Comparison of ENCODE assay signal across 9 mouse cellular contexts in the genomic region with DNA sequence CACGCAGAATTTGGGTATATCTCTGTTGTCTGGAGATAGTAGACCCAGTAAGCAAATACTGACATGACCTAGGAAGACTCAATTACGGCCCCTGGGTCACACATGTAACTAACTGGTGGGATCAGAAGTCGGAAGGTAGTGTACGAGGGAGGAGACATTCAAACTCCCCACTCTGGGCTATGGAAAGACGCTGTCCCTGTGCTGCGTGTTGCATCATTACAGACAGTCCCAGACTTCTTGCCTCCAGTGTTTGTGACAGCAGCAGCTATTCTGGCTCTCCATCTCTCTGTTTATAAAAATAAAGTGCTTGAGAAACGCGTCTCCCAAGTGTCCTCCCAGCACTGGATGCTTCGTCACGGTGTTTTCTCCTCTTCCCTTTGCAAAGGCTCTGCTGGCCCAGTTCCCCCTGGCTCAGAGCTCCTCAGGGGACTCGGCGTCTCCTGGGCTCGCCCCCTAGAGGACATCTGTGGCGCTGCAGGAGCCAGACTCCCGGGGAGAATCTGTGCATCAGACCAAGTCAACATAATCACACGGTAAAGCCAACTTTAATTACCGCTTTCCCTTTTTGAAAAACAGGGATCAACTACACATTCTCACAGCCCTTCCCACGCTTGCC. TPM values are rescaled to one million over a fixed set of nuclear protein-coding genes. Genes with fewer than 3 reads are reported as not detected.
A peak's percentile ranks its signal among the peaks of the same experiment; 100 is the strongest.
DNase-seq lines count a peak whose midpoint lies in the region; ATAC-seq and TF ChIP-seq lines count a peak whose summit lies in the region.
"Had no signal": no experiment of that assay in that cellular context is flagged by ENCODE, and none has a peak within 500 bp of the region (broad histone marks: within the 10 kb centered on the region; RNA-seq: fewer than 3 reads in every experiment).

No protein-coding gene starts in this region.

- no peaks in the 10 kb centered on the region for H3K36me3 ChIP-seq in forebrain, embryonic 12.5 days (replicated peaks)
- no peaks in the 10 kb centered on the region for H3K36me3 ChIP-seq in heart, postnatal 0 days (replicated peaks; ENCODE audit: control insufficient read depth, insufficient read depth, low read length)
- no peaks in the 10 kb centered on the region for H3K36me3 ChIP-seq in liver, embryonic 16.5 days (ENCODE audit: control insufficient read depth, insufficient read depth)
- no peaks in the 10 kb centered on the region for H3K36me3 ChIP-seq in neural tube, embryonic 13.5 days

- TF ChIP-seq CTCF in heart, postnatal 0 days (IDR thresholded peaks at IDR 0.05; ENCODE audit: low read depth): peak; percentile 94

- ATAC-seq in CD4-positive, CD25-positive, alpha-beta regulatory T cell, adult 4 months: peak; percentile 47
- ATAC-seq in forebrain, embryonic 12.5 days (ENCODE audit: low FRiP score): peak; percentile 55; the same call in 1 of the 2 replicates
- peak; percentile 88 for ATAC-seq in heart, postnatal 0 days (ENCODE audit: insufficient read depth, low read depth)
- ATAC-seq in liver, embryonic 16.5 days (ENCODE audit: low read depth): peak; percentile 71
- peak; percentile 72; the same call in 1 of the 2 replicates for ATAC-seq in neural tube, embryonic 13.5 days (ENCODE audit: low read depth)

- H3K27me3 ChIP-seq in forebrain, embryonic 12.5 days: no peaks in the 10 kb centered on the region
- H3K27me3 ChIP-seq in heart, postnatal 0 days (ENCODE audit: control insufficient read depth, insufficient read depth, low read length): 0 out of 2 replicates have a peak, but pooled peaks cover 3% of the 10 kb centered on the region
- no peaks in the 10 kb centered on the region for H3K27me3 ChIP-seq in liver, embryonic 16.5 days (ENCODE audit: control insufficient read depth, insufficient read depth, low read depth, low read length)
- H3K27me3 ChIP-seq in neural tube, embryonic 13.5 days: no peaks in the 10 kb centered on the region

- H3K4me2 ChIP-seq in forebrain, embryonic 12.5 days: peak overlapping the region; percentile 35
- H3K4me2 ChIP-seq in heart, postnatal 0 days (ENCODE audit: low read depth, low read length): peak overlapping the region; percentile 51
- peak overlapping the region; percentile 21; the same call in 1 of the 2 replicates for H3K4me2 ChIP-seq in liver, embryonic 16.5 days (ENCODE audit: low read depth, low read length)
- peak overlapping the region; percentile 35 for H3K4me2 ChIP-seq in neural tube, embryonic 13.5 days

- no peak overlapping the region for H3K9ac ChIP-seq in forebrain, embryonic 12.5 days
- H3K9ac ChIP-seq in heart, postnatal 0 days (replicated peaks; ENCODE audit: low read depth, low read length): no peak overlapping the region
- H3K9ac ChIP-seq in liver, embryonic 16.5 days (ENCODE audit: low read depth, low read length): no peak overlapping the region
- H3K9ac ChIP-seq in neural tube, embryonic 13.5 days: no peak overlapping the region

- TF ChIP-seq EP300 in heart, postnatal 0 days (IDR thresholded peaks at IDR 0.05; ENCODE audit: low read depth): no peak

- H3K4me1 ChIP-seq in forebrain, embryonic 12.5 days: peaks cover 7% of the 10 kb centered on the region; the same call in 1 of the 2 replicates
- H3K4me1 ChIP-seq in heart, postnatal 0 days (ENCODE audit: control insufficient read depth, insufficient read depth): no peaks in the 10 kb centered on the region
- H3K4me1 ChIP-seq in liver, embryonic 16.5 days (ENCODE audit: control insufficient read depth, low read depth, low read length): peaks cover 6% of the 10 kb centered on the region; the same call in 1 of the 2 replicates
- H3K4me1 ChIP-seq in neural tube, embryonic 13.5 days (replicated peaks): peaks cover 5% of the 10 kb centered on the region; the same call in 1 of the 2 replicates

- H3K27ac ChIP-seq in forebrain, embryonic 12.5 days: no peak overlapping the region
- H3K27ac ChIP-seq in heart, postnatal 0 days (ENCODE audit: low read depth): no peak overlapping the region
- no peak overlapping the region for H3K27ac ChIP-seq in liver, embryonic 16.5 days (ENCODE audit: low read length)
- H3K27ac ChIP-seq in neural tube, embryonic 13.5 days (replicated peaks): no peak overlapping the region

- no peak overlapping the region for H3K4me3 ChIP-seq in forebrain, embryonic 12.5 days (replicated peaks)
- H3K4me3 ChIP-seq in heart, postnatal 0 days (ENCODE audit: low read depth, low read length): peak overlapping the region; percentile 21
- peak overlapping the region; percentile 7; the same call in 1 of the 2 replicates for H3K4me3 ChIP-seq in liver, embryonic 16.5 days (ENCODE audit: low read depth, low read length)
- 0 out of 2 replicates have a peak overlapping the region, but pooled peaks have one; percentile 0 for H3K4me3 ChIP-seq in neural tube, embryonic 13.5 days
- H3K4me3 ChIP-seq: erythroblast, embryonic 14.5 days had no signal

- H3K9me3 ChIP-seq in forebrain, embryonic 12.5 days: no peaks in the 10 kb centered on the region
- no peaks in the 10 kb centered on the region for H3K9me3 ChIP-seq in heart, postnatal 0 days (replicated peaks; ENCODE audit: control insufficient read depth, low read length)
- no peaks in the 10 kb centered on the region for H3K9me3 ChIP-seq in liver, embryonic 16.5 days (replicated peaks; ENCODE audit: control insufficient read depth, low read length)
- H3K9me3 ChIP-seq in neural tube, embryonic 13.5 days: no peaks in the 10 kb centered on the region

- DNase-seq in c-Kit-positive CD71-negative TER-119-negative erythroid progenitor cells, embryonic 14.5 days (ENCODE audit: low read depth): peak; percentile 80
- peak; percentile 74 for DNase-seq in heart, postnatal 0 days (ENCODE audit: low spot score)
- peak; percentile 95 for DNase-seq in kidney, postnatal 4 days
- DNase-seq in telencephalon, adult 2 months (ENCODE audit: low read depth, low spot score): peak; percentile 80

- WGBS in forebrain, embryonic 12.5 days: 16% methylated on average over 18 of the region's 18 CpGs
- 17% methylated on average over 18 of the region's 18 CpGs for WGBS in heart, postnatal 0 days
- WGBS in liver, embryonic 16.5 days (ENCODE audit: insufficient replicate concordance): 18% methylated on average over 18 of the region's 18 CpGs
- WGBS in neural tube, embryonic 13.5 days: 21% methylated on average over 18 of the region's 18 CpGs

RNA-seq across cellular contexts. Expression of gene Usp3, which starts 18.6 kb away (rescaled TPM):
- polyA plus RNA-seq in CD4-positive, CD25-positive, alpha-beta regulatory T cell, adult 4 months (2017; shearing (Covaris generic)): 100 to 1,000 TPM; 121 to 156 TPM
- polyA plus RNA-seq in forebrain, embryonic 12.5 days (2016; fragmentation: Nextera tagmentation; extraction: Ambion mirVana): 121 and 122 TPM in 2 replicates
- total RNA-seq in heart, postnatal 0 days (2014; rRNA removed; ENCODE audit: low replicate concordance): 53.4 and 275 TPM in 2 replicates
- 31.8 and 39.4 TPM in 2 replicates for polyA plus RNA-seq in heart, postnatal 0 days (2015; fragmentation: Nextera tagmentation; extraction: Ambion mirVana)
- polyA plus RNA-seq in liver, embryonic 16.5 days (2015; fragmentation: Nextera tagmentation; extraction: Ambion mirVana): 11.9 and 14.8 TPM in 2 replicates
- 74.7 and 97.3 TPM in 2 replicates for polyA plus RNA-seq in neural tube, embryonic 13.5 days (2015; fragmentation: Nextera tagmentation; extraction: Ambion mirVana)
